Mouse (Mus musculus): ENCODE measurements around the gene Obscn. TPM values are rescaled to one million over a fixed set of nuclear protein-coding genes. Genes with fewer than 3 reads are reported as not detected.
A peak's percentile ranks its signal among the peaks of the same experiment; 100 is the strongest.

Gene Obscn
- total and polyA plus RNA-seq, 3 experiments, result 315 to 894 (median 667) TPM

- TF ChIP-seq CTCF (IDR thresholded peaks at IDR 0.05) (no peak), EP300 (IDR thresholded peaks at IDR 0.05; ENCODE audit: insufficient read depth, low read depth, low read length) (no peak), POLR2A (IDR thresholded peaks at IDR 0.05; ENCODE audit: insufficient read depth, low read depth, low read length) (no peak)
- peak overlapping the region; percentile 89 for H3K27ac ChIP-seq
- H3K9ac ChIP-seq (ENCODE audit: low read depth, low read length), result 0 out of 2 replicates have a peak overlapping the region, but pooled peaks have one; percentile 14
- peaks cover 11% of the 10 kb centered on the region for H3K4me1 ChIP-seq (ENCODE audit: control insufficient read depth, insufficient read depth, low read length)
- no peaks in the 10 kb centered on the region for H3K79me2 ChIP-seq (replicated peaks; ENCODE audit: control insufficient read depth, insufficient read depth, low read length)
- no peak for DNase-seq
- peak overlapping the region; percentile 46 for H3K4me3 ChIP-seq
- intact Hi-C loops (cut with DNase I), result no loop called here
- 58% methylated on average over 6 of the region's 6 CpGs for WGBS
- 0 out of 2 replicates have a peak, but pooled peaks cover 2% of the 10 kb centered on the region for H3K36me3 ChIP-seq (ENCODE audit: control insufficient read depth, insufficient read depth, low read length)
- no peaks in the 10 kb centered on the region for H3K27me3 ChIP-seq (ENCODE audit: control insufficient read depth, insufficient read depth, low read length)
These were observed 136.4 kb downstream of the Obscn start for GRCm38 (mm10) chr11:58999830-59000229.

DNA sequence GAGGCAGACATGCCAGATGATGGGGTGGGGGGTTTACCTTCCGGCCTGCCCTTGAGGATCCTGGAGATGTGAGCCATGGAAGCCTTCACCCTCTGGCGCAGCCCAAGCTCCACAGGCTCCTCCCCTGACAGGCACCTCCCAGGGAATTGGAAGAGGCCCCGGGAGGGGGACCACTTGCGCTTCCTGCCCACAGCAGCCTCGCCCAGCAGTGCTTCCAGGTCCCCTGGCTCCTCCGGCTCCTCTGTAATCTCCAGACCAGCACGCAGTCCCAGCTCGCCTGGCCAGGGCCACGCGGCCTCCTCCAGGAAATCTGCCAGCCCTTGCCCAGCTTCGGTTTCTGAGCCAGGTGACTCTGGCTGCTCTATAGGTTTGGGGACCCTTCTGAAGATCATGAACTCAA is 137.0 kb downstream of the Obscn start:
- TF ChIP-seq CTCF (IDR thresholded peaks at IDR 0.05) (0 out of 2 replicates have a peak, but pooled peaks have one; percentile 2), POLR2A (IDR thresholded peaks at IDR 0.05; ENCODE audit: insufficient read depth, low read depth, low read length) (peak; percentile 81), EP300 (IDR thresholded peaks at IDR 0.05; ENCODE audit: insufficient read depth, low read depth, low read length) (peak; percentile 71)
- intact Hi-C loops (cut with DNase I), result no loop called here
- H3K4me3 ChIP-seq, result peak overlapping the region; percentile 46
- WGBS, result 7% methylated on average over 11 of the region's 11 CpGs
- no peaks in the 10 kb centered on the region for H3K27me3 ChIP-seq (ENCODE audit: control insufficient read depth, insufficient read depth, low read length)
- DNase-seq, result peak; percentile 77 to 87
- peak overlapping the region; percentile 63 for H3K9ac ChIP-seq (ENCODE audit: low read depth, low read length)
- no peaks in the 10 kb centered on the region for H3K79me2 ChIP-seq (replicated peaks; ENCODE audit: control insufficient read depth, insufficient read depth, low read length)
- 0 out of 2 replicates have a peak, but pooled peaks cover 2% of the 10 kb centered on the region for H3K36me3 ChIP-seq (ENCODE audit: control insufficient read depth, insufficient read depth, low read length)
- peak overlapping the region; percentile 89 for H3K27ac ChIP-seq
- peaks cover 12% of the 10 kb centered on the region for H3K4me1 ChIP-seq (ENCODE audit: control insufficient read depth, insufficient read depth, low read length)

GRCm38 (mm10) chr11:58997541-58997940 is 138.7 kb downstream of the Obscn start:
- intact Hi-C loops (cut with DNase I), result loop anchor here (2.0 kb wide), 1 partner anchor 19 kb away; the partner anchor contains the start of gene Trim11
- Histone ChIP-seq H3K79me2 (replicated peaks; ENCODE audit: control insufficient read depth, insufficient read depth, low read length) (no peaks in the 10 kb centered on the region), H3K9ac (ENCODE audit: low read depth, low read length) (no peak overlapping the region), H3K27ac (peak overlapping the region; percentile 89), H3K36me3 (ENCODE audit: control insufficient read depth, insufficient read depth, low read length) (0 out of 2 replicates have a peak, but pooled peaks cover 2% of the 10 kb centered on the region), H3K4me3 (no peak overlapping the region), H3K4me1 (ENCODE audit: control insufficient read depth, insufficient read depth, low read length) (peaks cover 12% of the 10 kb centered on the region), H3K27me3 (ENCODE audit: control insufficient read depth, insufficient read depth, low read length) (no peaks in the 10 kb centered on the region)
- peak in 1 of 2 experiments; percentile 19 for DNase-seq
- TF ChIP-seq CTCF (IDR thresholded peaks at IDR 0.05) (no peak), POLR2A (IDR thresholded peaks at IDR 0.05; ENCODE audit: insufficient read depth, low read depth, low read length) (no peak), EP300 (IDR thresholded peaks at IDR 0.05; ENCODE audit: insufficient read depth, low read depth, low read length) (0 out of 2 replicates have a peak, but pooled peaks have one; percentile 27)
- 29% methylated on average over 5 of the region's 5 CpGs for WGBS

DNA sequence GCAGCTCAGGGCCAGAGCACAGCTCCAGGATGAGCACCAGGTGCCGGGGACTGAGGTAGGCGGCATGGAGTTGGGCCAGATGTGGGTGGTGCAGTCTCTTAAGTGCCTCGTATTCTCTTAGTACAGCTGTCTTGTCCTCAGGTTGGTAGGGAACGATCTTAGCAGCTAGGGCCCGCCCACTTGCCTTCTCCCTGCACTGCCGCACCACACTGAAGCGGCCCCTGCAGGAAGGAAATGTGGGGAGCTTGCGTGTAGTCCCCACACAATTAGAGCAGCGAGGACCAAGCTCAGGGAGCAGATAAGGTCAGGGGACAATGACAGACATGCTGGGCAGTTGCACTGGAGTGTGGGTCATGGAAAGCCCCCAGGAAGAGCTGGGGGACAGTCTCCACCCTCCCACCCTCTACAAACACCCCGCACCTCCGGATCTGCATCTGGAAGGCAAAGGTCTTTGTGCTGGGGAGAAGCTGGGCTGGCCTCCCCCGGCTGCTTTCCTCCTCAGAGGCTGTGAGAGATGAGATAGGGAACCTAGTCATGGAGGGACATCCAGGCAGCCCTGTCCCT is 140.3 kb downstream of the Obscn start:
- H3K27me3 ChIP-seq (ENCODE audit: control insufficient read depth, insufficient read depth, low read length), result no peaks in the 10 kb centered on the region
- no peak overlapping the region for H3K4me3 ChIP-seq
- H3K36me3 ChIP-seq (ENCODE audit: control insufficient read depth, insufficient read depth, low read length), result 0 out of 2 replicates have a peak, but pooled peaks cover 2% of the 10 kb centered on the region
- peaks cover 16% of the 10 kb centered on the region for H3K4me1 ChIP-seq (ENCODE audit: control insufficient read depth, insufficient read depth, low read length)
- TF ChIP-seq POLR2A (IDR thresholded peaks at IDR 0.05; ENCODE audit: insufficient read depth, low read depth, low read length) (no peak), CTCF (IDR thresholded peaks at IDR 0.05) (peak; percentile 51), EP300 (IDR thresholded peaks at IDR 0.05; ENCODE audit: insufficient read depth, low read depth, low read length) (no peak)
- no peak overlapping the region; the same call in 1 of the 2 replicates for H3K27ac ChIP-seq
- no peak for DNase-seq
- intact Hi-C loops (cut with DNase I), result loop anchor here (2.0 kb wide), 1 partner anchor 17 kb away; the partner anchor contains the start of gene Trim11
- no peaks in the 10 kb centered on the region for H3K79me2 ChIP-seq (replicated peaks; ENCODE audit: control insufficient read depth, insufficient read depth, low read length)
- no peak overlapping the region; the same call in 1 of the 2 replicates for H3K9ac ChIP-seq (ENCODE audit: low read depth, low read length)
- 19% methylated on average over 12 of the region's 12 CpGs for WGBS

- 0 out of 2 replicates have a peak, but pooled peaks cover 2% of the 10 kb centered on the region for H3K36me3 ChIP-seq (ENCODE audit: control insufficient read depth, insufficient read depth, low read length)
- no peak overlapping the region for H3K4me3 ChIP-seq
- no peak for TF ChIP-seq EP300 (IDR thresholded peaks at IDR 0.05; ENCODE audit: insufficient read depth, low read depth, low read length)
- no peak for TF ChIP-seq CTCF (IDR thresholded peaks at IDR 0.05)
- TF ChIP-seq POLR2A (IDR thresholded peaks at IDR 0.05; ENCODE audit: insufficient read depth, low read depth, low read length), result no peak
- DNase-seq, result no peak
- H3K79me2 ChIP-seq (replicated peaks; ENCODE audit: control insufficient read depth, insufficient read depth, low read length), result no peaks in the 10 kb centered on the region
- no peak overlapping the region; the same call in 1 of the 2 replicates for H3K27ac ChIP-seq
- no peak overlapping the region; the same call in 1 of the 2 replicates for H3K9ac ChIP-seq (ENCODE audit: low read depth, low read length)
- H3K4me1 ChIP-seq (ENCODE audit: control insufficient read depth, insufficient read depth, low read length), result peaks cover 16% of the 10 kb centered on the region
- intact Hi-C loops (cut with DNase I), result no loop called here
- no peaks in the 10 kb centered on the region for H3K27me3 ChIP-seq (ENCODE audit: control insufficient read depth, insufficient read depth, low read length)
- 62% methylated on average over 9 of the region's 9 CpGs for WGBS
These were observed 141.0 kb downstream of the Obscn start for GRCm38 (mm10) chr11:58995061-58995806.

Measured in heart, adult 2 months (tissue).